Mouse (Mus musculus) heart, adult 2 months (tissue): ENCODE data around the gene Zfp697. TPM values are rescaled to one million over a fixed set of nuclear protein-coding genes. Genes with fewer than 3 reads are reported as not detected.
"Not testable (repeated sequence)": the region's sequence is repeated elsewhere in the genome, so short reads cannot be mapped to it uniquely, and the experiment has no call there.

ENCODE experiments used
- DNase-seq, 2 experiments: peaks; one replicate each; pipeline ENCODE4 v3.0.0; 2021
- H3K27ac ChIP-seq: fragments of 200-600 bp; 2 replicates; pipeline ENCODE4 v1.8.1; 2022
- H3K27me3 ChIP-seq: fragments of 200-500 bp; 2 replicates; pipeline ENCODE4 v1.6.1; 2012; ENCODE audit warnings: mild to moderate bottlenecking, low read length, inconsistent platforms, mixed read lengths; ENCODE audit not compliant: control insufficient read depth, insufficient read depth
- H3K36me3 ChIP-seq: fragments of 200-500 bp; 2 replicates; pipeline ENCODE4 v1.6.1; 2012; ENCODE audit warnings: low read length, inconsistent platforms; ENCODE audit not compliant: control insufficient read depth, insufficient read depth
- H3K4me1 ChIP-seq: fragments of 200-500 bp; 2 replicates; pipeline ENCODE4 v1.6.1; 2011; ENCODE audit warnings: low read length; ENCODE audit not compliant: control insufficient read depth, insufficient read depth
- H3K4me3 ChIP-seq: fragments of 200-600 bp; 2 replicates; pipeline ENCODE4 v1.8.1; 2022
- H3K79me2 ChIP-seq: fragments of 200-500 bp; replicated peaks from 2 replicates; pipeline ENCODE4 v1.6.1; 2012; ENCODE audit warnings: mild to moderate bottlenecking, inconsistent platforms, low read length, moderate library complexity, mixed read lengths; ENCODE audit not compliant: control insufficient read depth, insufficient read depth
- H3K9ac ChIP-seq: fragments of 200-500 bp; 2 replicates; pipeline ENCODE4 v1.6.1; 2012; ENCODE audit warnings: low read depth, mild to moderate bottlenecking, control low read depth, inconsistent platforms, low read length, mixed read lengths
- CTCF ChIP-seq: fragments of 200-600 bp; IDR thresholded peaks from 2 replicates; pipeline ENCODE4 v1.8.1; 2022; ENCODE audit warnings: antibody characterized with exemption, mild to moderate bottlenecking, moderate library complexity
- EP300 ChIP-seq: fragments of 200-500 bp; IDR thresholded peaks from 2 replicates; pipeline ENCODE4 v1.6.1; 2011; ENCODE audit warnings: low read depth, low read length, control low read depth; ENCODE audit not compliant: insufficient read depth
- POLR2A ChIP-seq: fragments of 200-500 bp; IDR thresholded peaks from 2 replicates; pipeline ENCODE4 v1.6.1; 2011; ENCODE audit warnings: mild to moderate bottlenecking, low read depth, low read length, control low read depth; ENCODE audit not compliant: insufficient read depth
- WGBS: fragments of 180-500 bp; shearing (Covaris S2); methylation state at CpG from one replicate; pipeline ENCODE4 v1.1.7; 2018; 5-methylcytosine and 5-hydroxymethylcytosine counted together
- intact Hi-C: fragments of 180-260 bp; cut with DNase I; formaldehyde crosslinking; loops from one replicate; pipeline ENCODE4 v1.15.1; 2025
- polyA plus RNA-seq: library from polyadenylated mRNA; depleted of rRNA; stranded (reverse); fragments of >200 nt; gene quantifications from 2 replicates; pipeline ENCODE4 v1.2.3, GENCODE M21; 2012
- total RNA-seq, 2 experiments: library from RNA; stranded (reverse); gene quantifications; 2 replicates each; pipeline ENCODE4 v1.2.3; 2021

Gene Zfp697
- total and polyA plus RNA-seq, 3 experiments = 5.9 to 8.1 (median 6.3) TPM

DNA sequence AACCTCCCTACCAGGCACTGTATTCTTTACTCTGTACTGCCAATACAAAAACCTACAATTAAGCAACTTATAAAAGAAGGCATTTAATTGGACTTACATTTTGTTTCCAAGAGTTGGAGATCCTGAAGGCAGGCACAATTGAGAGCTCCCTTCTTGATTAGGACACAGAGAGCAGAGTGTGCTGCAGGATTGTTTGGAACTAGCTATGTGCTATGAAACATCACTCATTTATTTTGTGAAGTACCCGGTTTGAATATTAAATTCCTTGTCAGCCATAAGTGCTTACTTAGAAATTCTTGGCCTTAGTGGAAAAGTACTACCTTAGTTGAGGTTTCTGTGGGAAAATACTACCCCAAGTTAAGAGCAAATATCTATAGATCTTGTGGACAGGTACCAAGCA is 342.1 kb downstream of the Zfp697 start, which contains the start of gene Hsd3b2:
Gene Hsd3b2, minus strand, starts transcription at position 168 of the 400 bp plus-strand sequence.
- no peak within 1 kb of the TSS for H3K9ac ChIP-seq
- no peak within 1 kb of the TSS for H3K4me3 ChIP-seq
- 51% methylated on average over 1 of the region's 1 CpGs for WGBS
- no peaks in the 10 kb centered on the region for H3K79me2 ChIP-seq
- no peak within 1 kb of the TSS for H3K27ac ChIP-seq
- TF ChIP-seq EP300 = no peak
- TF ChIP-seq CTCF = no peak
- no peak for TF ChIP-seq POLR2A
- H3K36me3 ChIP-seq = no peaks in the 10 kb centered on the region
- DNase-seq = no peak
- H3K27me3 ChIP-seq = no peaks in the 10 kb centered on the region
- no peaks in the 10 kb centered on the region for H3K4me1 ChIP-seq
- intact Hi-C loops = loop anchor here (2.0 kb wide), 1 partner anchor 36 kb away; no protein-coding TSS in a partner anchor

DNA sequence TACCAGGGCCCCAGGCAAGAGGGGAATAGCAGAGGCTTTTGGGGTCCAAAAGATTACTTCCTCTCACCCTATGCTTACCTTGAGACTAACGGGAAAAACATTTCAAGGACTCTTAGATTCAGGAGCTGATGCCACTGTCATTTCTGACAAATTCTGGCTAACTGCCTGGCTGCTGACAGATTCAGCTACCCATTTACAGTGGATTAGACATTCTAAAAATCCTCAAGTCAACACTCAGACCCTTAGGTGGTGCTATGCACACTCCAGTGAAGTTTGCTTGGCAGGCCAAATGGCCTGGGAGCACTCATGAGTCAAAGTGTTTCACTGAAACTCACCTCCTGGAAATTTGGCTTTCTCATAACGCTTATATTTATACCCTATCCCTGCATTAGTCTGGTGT is 344.0 kb downstream of the Zfp697 start:
- WGBS = 59% methylated on average over 2 of the region's 2 CpGs
- Histone ChIP-seq H3K4me3 (no peak overlapping the region), H3K4me1 (no peaks in the 10 kb centered on the region), H3K79me2 (no peaks in the 10 kb centered on the region), H3K27ac (no peak overlapping the region), H3K9ac (no peak overlapping the region), H3K36me3 (no peaks in the 10 kb centered on the region), H3K27me3 (no peaks in the 10 kb centered on the region)
- TF ChIP-seq POLR2A (no peak), EP300 (no peak), CTCF (no peak)
- no peak for DNase-seq
- intact Hi-C loops = no loop called here

DNA sequence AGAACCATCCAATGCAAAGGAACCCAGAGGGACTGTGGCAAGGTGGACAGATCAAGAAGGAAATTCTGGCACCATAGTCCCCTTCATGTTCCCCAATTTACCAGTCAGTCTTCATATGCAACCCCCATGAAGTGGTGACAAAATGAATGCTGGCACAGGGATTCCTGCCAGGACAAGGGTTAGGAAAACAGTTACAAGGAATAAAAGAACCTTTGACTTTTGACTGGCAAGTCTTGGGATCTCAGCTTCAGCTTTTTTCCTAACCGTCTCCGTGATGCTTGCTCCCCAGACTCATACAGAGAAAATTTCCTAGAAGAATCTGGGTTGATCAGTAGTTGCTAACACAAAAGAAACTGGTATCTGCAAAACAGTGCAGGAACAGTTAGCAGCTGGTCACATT is 351.5 kb downstream of the Zfp697 start:
- Histone ChIP-seq H3K27me3 (no peaks in the 10 kb centered on the region), H3K79me2 (no peaks in the 10 kb centered on the region), H3K27ac (no peak overlapping the region), H3K4me3 (no peak overlapping the region), H3K9ac (no peak overlapping the region), H3K36me3 (no peaks in the 10 kb centered on the region), H3K4me1 (no peaks in the 10 kb centered on the region)
- 85% methylated on average over 2 of the region's 2 CpGs for WGBS
- DNase-seq = no peak
- TF ChIP-seq CTCF (no peak), EP300 (no peak), POLR2A (no peak)
- intact Hi-C loops = no loop called here

DNA sequence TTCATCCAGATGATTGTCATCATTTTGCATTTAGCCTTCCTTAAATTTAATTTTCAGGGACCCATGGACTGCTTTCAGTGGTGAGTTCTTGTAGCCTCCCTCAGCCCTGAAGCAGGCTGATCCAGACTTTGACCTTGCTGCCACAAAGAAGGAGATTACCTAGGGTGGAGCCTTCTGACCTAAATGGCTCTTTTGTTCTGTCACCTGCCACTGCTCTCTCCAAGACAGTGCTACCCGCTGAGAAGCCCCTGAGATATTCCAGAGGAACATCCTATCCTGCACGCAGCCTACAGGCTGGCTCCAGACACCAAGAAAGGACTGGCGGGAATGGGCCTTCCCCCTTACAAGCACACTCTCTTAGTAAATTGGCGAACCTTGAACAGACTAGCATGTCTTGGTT is 352.1 kb downstream of the Zfp697 start:
- no peak for DNase-seq

DNA sequence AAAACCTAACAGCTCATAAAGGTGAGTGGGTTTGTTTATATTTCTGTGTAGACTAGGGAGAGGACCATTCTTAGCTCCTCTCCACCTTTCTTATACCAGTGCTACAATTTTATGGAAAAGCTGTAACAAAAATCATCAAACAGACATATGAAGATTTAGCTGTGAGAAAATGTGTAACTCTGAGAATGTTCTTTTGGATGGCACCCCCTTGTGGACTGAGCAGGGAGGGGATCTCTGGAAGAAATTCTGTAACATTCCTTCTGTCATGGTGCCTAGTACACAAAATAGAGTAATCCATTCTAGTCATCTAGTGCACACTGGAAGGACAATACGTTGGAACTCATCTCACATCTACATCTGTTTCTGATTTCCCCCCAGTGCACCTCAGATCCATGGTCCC is 358.8 kb downstream of the Zfp697 start:
- H3K36me3 ChIP-seq, DNase-seq, H3K27me3 ChIP-seq, intact Hi-C loops, H3K79me2 ChIP-seq, H3K4me3 ChIP-seq, H3K4me1 ChIP-seq, H3K9ac ChIP-seq, H3K27ac ChIP-seq: not testable (repeated sequence)
- WGBS = 49% methylated on average over 1 of the region's 1 CpGs

More for the DNA sequence above, 352.1 kb downstream of the Zfp697 start:
- H3K36me3 ChIP-seq = no peaks in the 10 kb centered on the region
- no peaks in the 10 kb centered on the region for H3K4me1 ChIP-seq
- intact Hi-C loops = no loop called here
- H3K79me2 ChIP-seq = no peaks in the 10 kb centered on the region
- H3K27me3 ChIP-seq = no peaks in the 10 kb centered on the region
- H3K4me3 ChIP-seq = no peak overlapping the region
- H3K27ac ChIP-seq = no peak overlapping the region
- TF ChIP-seq POLR2A (no peak), CTCF (no peak), EP300 (no peak)
- H3K9ac ChIP-seq = no peak overlapping the region
- 64% methylated on average over 4 of the region's 4 CpGs for WGBS

DNA sequence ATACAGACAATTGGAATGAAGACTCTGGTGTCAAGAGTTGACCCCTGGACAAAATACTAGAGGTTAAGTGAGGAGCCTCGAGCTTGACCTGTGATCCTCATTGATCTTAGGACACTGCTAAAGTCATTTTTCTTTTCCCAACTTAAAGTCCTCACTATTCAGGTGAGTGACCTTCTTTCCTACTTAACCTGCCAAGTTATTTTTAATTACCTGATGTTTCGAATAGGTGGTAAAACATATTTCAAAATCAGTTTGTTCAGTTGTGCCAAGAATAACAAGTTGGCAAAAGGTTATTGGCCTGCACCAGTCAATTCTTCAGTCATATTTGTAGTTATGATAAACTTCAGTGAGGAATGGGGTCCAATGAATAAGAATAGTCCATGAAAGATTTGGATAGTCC is 369.9 kb downstream of the Zfp697 start:
- no peak overlapping the region for H3K4me3 ChIP-seq
- H3K9ac ChIP-seq = no peak overlapping the region
- H3K27me3 ChIP-seq = no peaks in the 10 kb centered on the region
- no peaks in the 10 kb centered on the region for H3K79me2 ChIP-seq
- WGBS = 50% methylated on average over 2 of the region's 2 CpGs
- no peak overlapping the region for H3K27ac ChIP-seq
- TF ChIP-seq EP300 (no peak), CTCF (no peak), POLR2A (no peak)
- intact Hi-C loops = no loop called here
- H3K4me1 ChIP-seq = no peaks in the 10 kb centered on the region
- no peak for DNase-seq
- no peaks in the 10 kb centered on the region for H3K36me3 ChIP-seq

DNA sequence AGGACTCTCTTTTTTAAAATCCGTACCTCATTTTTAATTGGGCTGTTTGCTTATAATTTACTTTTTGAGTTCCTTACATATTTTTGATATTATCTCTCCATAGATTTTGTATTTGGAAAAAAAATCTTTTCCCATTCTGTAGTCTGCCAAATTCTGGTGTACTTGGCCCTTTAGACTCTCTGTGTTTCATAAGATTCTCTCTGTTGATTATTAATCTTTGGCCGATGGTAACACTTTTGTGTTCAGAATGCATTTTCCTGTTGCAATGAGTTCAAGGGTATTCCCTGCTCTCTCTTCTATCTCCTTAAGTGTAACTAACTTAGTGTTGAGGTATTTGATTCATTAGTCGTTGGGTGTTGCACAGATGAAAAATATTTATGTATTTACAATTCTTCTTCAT is 374.6 kb downstream of the Zfp697 start:
- 76% methylated on average over 3 of the region's 3 CpGs for WGBS
- no peaks in the 10 kb centered on the region for H3K4me1 ChIP-seq
- no peaks in the 10 kb centered on the region for H3K36me3 ChIP-seq
- no peak for TF ChIP-seq CTCF
- TF ChIP-seq POLR2A = no peak
- no peak for TF ChIP-seq EP300
- no peak for DNase-seq
- H3K27me3 ChIP-seq = no peaks in the 10 kb centered on the region
- no peak overlapping the region for H3K9ac ChIP-seq
- H3K79me2 ChIP-seq = no peaks in the 10 kb centered on the region
- no peak overlapping the region for H3K4me3 ChIP-seq
- intact Hi-C loops = no loop called here
- H3K27ac ChIP-seq = no peak overlapping the region
